Mouse (Mus musculus) stomach, embryonic 15.5 days (tissue): Measurements from ENCODE around the gene Avp. TPM values are rescaled to one million over a fixed set of nuclear protein-coding genes. Genes with fewer than 3 reads are reported as not detected.

Source experiments
- ATAC-seq: fragments of 200-750 bp; cut with Nextera tagmentation; 2 replicates; pipeline ENCODE4 v1.8.0; 2017; ENCODE audit warnings: low read depth, moderate number of reproducible peaks, moderate TSS enrichment; ENCODE audit not compliant: insufficient read depth, low FRiP score
- H3K27ac ChIP-seq: fragments of 300-500 bp; sonication (generic); 2 replicates; pipeline ENCODE4 v1.5.1; 2015; ENCODE audit warnings: mild to moderate bottlenecking, inconsistent platforms
- H3K27me3 ChIP-seq: fragments of 300-500 bp; sonication (generic); replicated peaks from 2 replicates; pipeline ENCODE4 v1.6.1; 2015; ENCODE audit warnings: inconsistent platforms
- H3K36me3 ChIP-seq: fragments of 300-500 bp; sonication (generic); 2 replicates; pipeline ENCODE4 v1.6.1; 2015; ENCODE audit warnings: inconsistent platforms
- H3K4me1 ChIP-seq: fragments of 300-500 bp; sonication (generic); 2 replicates; pipeline ENCODE4 v1.6.1; 2015; ENCODE audit warnings: inconsistent platforms
- H3K4me2 ChIP-seq: fragments of 300-500 bp; sonication (generic); 2 replicates; pipeline ENCODE4 v1.6.1; 2015; ENCODE audit warnings: mild to moderate bottlenecking, inconsistent platforms
- H3K4me3 ChIP-seq: fragments of 300-500 bp; sonication (generic); replicated peaks from 2 replicates; pipeline ENCODE4 v1.5.1; 2015; ENCODE audit warnings: inconsistent platforms
- H3K9ac ChIP-seq: fragments of 300-500 bp; sonication (generic); 2 replicates; pipeline ENCODE4 v1.6.1; 2015; ENCODE audit warnings: inconsistent platforms
- H3K9me3 ChIP-seq: fragments of 300-500 bp; sonication (generic); 2 replicates; pipeline ENCODE4 v1.6.1; 2016; ENCODE audit warnings: inconsistent platforms
- WGBS: fragments of 180-500 bp; shearing (Covaris S2); methylation state at CpG from one replicate; pipeline ENCODE4 v1.1.7; 2015; 5-methylcytosine and 5-hydroxymethylcytosine counted together
- microRNA-seq: library from miRNA; unstranded; fragments of <30 nt; microRNA quantifications from one replicate; pipeline ENCODE4, GENCODE M21; 2016
- polyA plus RNA-seq: library from polyadenylated mRNA; unstranded; fragments of >200 nt; fragmentation: Nextera tagmentation; extraction: Ambion mirVana; gene quantifications from 2 replicates; pipeline ENCODE4 v1.2.1, GENCODE M21; 2015

Gene Avp
- polyA plus RNA-seq, 1 experiment from 2014 or later, result not detected

GRCm38 (mm10) chr2:130536890-130537289, 45.5 kb downstream of the Avp start:
- H3K27ac ChIP-seq, result no peak overlapping the region
- no peaks in the 10 kb centered on the region for H3K9me3 ChIP-seq
- peaks cover 34% of the 10 kb centered on the region for H3K36me3 ChIP-seq
- no peaks in the 10 kb centered on the region for H3K27me3 ChIP-seq
- H3K4me3 ChIP-seq, result no peak overlapping the region
- H3K9ac ChIP-seq, result no peak overlapping the region
- ATAC-seq, result no peak
- no peak overlapping the region for H3K4me2 ChIP-seq
- H3K4me1 ChIP-seq, result no peaks in the 10 kb centered on the region
- 74% methylated on average over 3 of the region's 3 CpGs for WGBS

DNA sequence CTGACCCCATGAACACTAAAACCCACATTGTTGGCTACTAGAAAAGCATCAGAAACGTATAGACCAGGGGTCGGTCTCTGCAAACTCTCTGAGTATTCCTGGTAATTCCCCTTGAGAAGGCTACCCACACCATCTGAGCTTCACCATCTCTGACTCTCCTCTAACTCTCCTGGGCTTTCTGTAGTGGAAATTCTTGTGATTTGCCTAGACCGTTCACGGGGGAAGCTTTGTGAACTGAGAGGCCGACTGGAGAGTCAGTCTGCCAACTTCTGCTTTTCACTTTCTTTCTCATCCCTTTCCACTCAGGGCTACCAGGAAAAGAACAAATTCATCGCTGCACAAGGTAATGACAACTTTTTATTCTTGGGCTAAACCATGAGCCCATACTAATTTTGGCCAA, 47.3 kb downstream of the Avp start:
- WGBS, result 89% methylated on average over 6 of the region's 6 CpGs
- Histone ChIP-seq H3K9ac (no peak overlapping the region), H3K27ac (no peak overlapping the region), H3K36me3 (peaks cover 25% of the 10 kb centered on the region), H3K4me2 (no peak overlapping the region), H3K4me3 (no peak overlapping the region), H3K27me3 (no peaks in the 10 kb centered on the region), H3K9me3 (no peaks in the 10 kb centered on the region), H3K4me1 (no peaks in the 10 kb centered on the region)
- ATAC-seq, result no peak

- WGBS, result 63% methylated on average over 2 of the region's 2 CpGs
- no peaks in the 10 kb centered on the region for H3K9me3 ChIP-seq
- peaks cover 20% of the 10 kb centered on the region for H3K36me3 ChIP-seq
- no peak overlapping the region for H3K9ac ChIP-seq
- H3K4me2 ChIP-seq, result no peak overlapping the region
- H3K4me3 ChIP-seq, result no peak overlapping the region
- H3K27me3 ChIP-seq, result no peaks in the 10 kb centered on the region
- no peak overlapping the region for H3K27ac ChIP-seq
- no peak for ATAC-seq
- H3K4me1 ChIP-seq, result no peaks in the 10 kb centered on the region
Observed at GRCm38 (mm10) chr2:130532201-130532600, 50.2 kb downstream of the Avp start.

Small RNAs within 50 kb of the gene (microRNA-seq; reads per million reads assigned to microRNA genes)
- not detected for gene Gm23876

Other genes with a start within 250 kb of the Avp start
- gene Cpxm1, start 185.0 kb downstream of the Avp start, polyA plus RNA-seq, result 46.4 and 47.5 TPM in 2 replicates
- 0.14 TPM in 1 of 2 replicates, not detected in the other for gene Gm28372, start 177.3 kb downstream of the Avp start, polyA plus RNA-seq
- not detected in 2 replicates for gene 1700020A23Rik, start 177.3 kb downstream of the Avp start, polyA plus RNA-seq
- gene Tmem239, start 176.1 kb downstream of the Avp start, polyA plus RNA-seq, result 0.10 TPM in 1 of 2 replicates, not detected in the other
- gene Vps16, start 158.2 kb downstream of the Avp start, polyA plus RNA-seq, result 78.8 and 88.6 TPM in 2 replicates
- gene Pced1a, start 157.9 kb downstream of the Avp start, polyA plus RNA-seq, result 11.1 and 14.0 TPM in 2 replicates
- 85.2 and 88.2 TPM in 2 replicates for gene Ptpra, start 132.3 kb downstream of the Avp start, polyA plus RNA-seq
- gene Mrps26, start 18.8 kb downstream of the Avp start, polyA plus RNA-seq, result 80.8 and 87.4 TPM in 2 replicates
- not detected in 2 replicates for gene Oxt, start 6.4 kb downstream of the Avp start, polyA plus RNA-seq
- gene Fastkd5, start 47.5 kb upstream of the Avp start, polyA plus RNA-seq, result 13.6 and 15.2 TPM in 2 replicates
- 10.4 and 11.4 TPM in 2 replicates for gene Ubox5, start 47.5 kb upstream of the Avp start, polyA plus RNA-seq
- 9.9 and 11.9 TPM in 2 replicates for gene Lzts3, start 60.2 kb upstream of the Avp start, polyA plus RNA-seq
- gene Ddrgk1, start 82.1 kb upstream of the Avp start, polyA plus RNA-seq, result 70.3 and 71.6 TPM in 2 replicates
- gene Itpa, start 85.1 kb upstream of the Avp start, polyA plus RNA-seq, result 76.6 and 89.1 TPM in 2 replicates
- 0.52 and 0.58 TPM in 2 replicates for gene Slc4a11, start 115.0 kb upstream of the Avp start, polyA plus RNA-seq